Mouse (Mus musculus) forebrain, embryonic 11.5 days (tissue): ENCODE results near the gene Dock4. TPM values are rescaled to one million over a fixed set of nuclear protein-coding genes. Genes with fewer than 3 reads are reported as not detected.

ENCODE experiments used
- ATAC-seq: fragments of 200-750 bp; cut with Nextera tagmentation; replicated peaks from 2 replicates; pipeline ENCODE4 v1.8.0; 2017; ENCODE audit warnings: moderate TSS enrichment; ENCODE audit not compliant: low FRiP score
- DNase-seq: peaks from one replicate; pipeline ENCODE4 v3.0.0-alpha.2; 2017; ENCODE audit warnings: low spot score
- H3K27ac ChIP-seq: fragments of 300-500 bp; sonication (generic); 2 replicates; pipeline ENCODE4 v1.5.1; 2014; ENCODE audit warnings: low read depth, low read length
- H3K27me3 ChIP-seq: fragments of 300-500 bp; sonication (generic); 2 replicates; pipeline ENCODE4 v1.6.1; 2014; ENCODE audit warnings: mild to moderate bottlenecking, low read length, mixed read lengths; ENCODE audit not compliant: control insufficient read depth, insufficient read depth
- H3K36me3 ChIP-seq: fragments of 300-500 bp; sonication (generic); 2 replicates; pipeline ENCODE4 v1.6.1; 2014; ENCODE audit warnings: mild to moderate bottlenecking, low read length, moderate library complexity, mixed read lengths; ENCODE audit not compliant: control insufficient read depth, insufficient read depth
- H3K4me1 ChIP-seq: fragments of 300-500 bp; sonication (generic); replicated peaks from 2 replicates; pipeline ENCODE4 v1.6.1; 2014; ENCODE audit warnings: low read length, mixed read lengths; ENCODE audit not compliant: control insufficient read depth, insufficient read depth
- H3K4me2 ChIP-seq: fragments of 300-500 bp; sonication (generic); 2 replicates; pipeline ENCODE4 v1.6.1; 2014; ENCODE audit warnings: low read depth, mild to moderate bottlenecking, low read length, moderate library complexity, mixed read lengths; ENCODE audit not compliant: severe bottlenecking
- H3K4me3 ChIP-seq: fragments of 300-500 bp; sonication (generic); 2 replicates; pipeline ENCODE4 v1.5.1; 2014; ENCODE audit warnings: low read depth, low read length
- H3K9ac ChIP-seq: fragments of 300-500 bp; sonication (generic); 2 replicates; pipeline ENCODE4 v1.6.1; 2014; ENCODE audit warnings: low read length
- H3K9me3 ChIP-seq: fragments of 300-500 bp; sonication (generic); 2 replicates; pipeline ENCODE4 v1.6.1; 2016; ENCODE audit warnings: low read length, mixed read lengths; ENCODE audit not compliant: control insufficient read depth
- WGBS: fragments of 180-500 bp; shearing (Covaris S2); extraction: QIAGEN DNeasy Blood & Tissue Kit; methylation state at CpG from one replicate; pipeline ENCODE4 v1.1.7; 2014; 5-methylcytosine and 5-hydroxymethylcytosine counted together
- polyA plus RNA-seq: library from polyadenylated mRNA; unstranded; fragments of >200 nt; fragmentation: Nextera tagmentation; extraction: Ambion mirVana; gene quantifications from 2 replicates; pipeline ENCODE4 v1.2.1, GENCODE M21; 2014

Dock4 gene
- polyA plus RNA-seq, 1 experiment from 2014 or later = 18.7 TPM

GRCm38 (mm10) chr12:40885377-40885776, 439.6 kb downstream of the Dock4 start:
- Histone ChIP-seq H3K27me3 (no peaks in the 10 kb centered on the region), H3K4me2 (no peak overlapping the region), H3K4me3 (no peak overlapping the region), H3K4me1 (no peaks in the 10 kb centered on the region), H3K36me3 (no peaks in the 10 kb centered on the region), H3K9me3 (no peaks in the 10 kb centered on the region), H3K9ac (no peak overlapping the region), H3K27ac (no peak overlapping the region)
- WGBS = 94% methylated on average over 6 of the region's 6 CpGs
- DNase-seq (no peak), ATAC-seq (no peak)

GRCm38 (mm10) chr12:40887496-40887895, 441.7 kb downstream of the Dock4 start:
- WGBS = 56% methylated on average over 2 of the region's 2 CpGs

GRCm38 (mm10) chr12:40888261-40888791, 442.6 kb downstream of the Dock4 start:
- Histone ChIP-seq H3K9me3 (no peaks in the 10 kb centered on the region), H3K27ac (no peak overlapping the region), H3K4me2 (no peak overlapping the region), H3K9ac (no peak overlapping the region), H3K4me3 (no peak overlapping the region), H3K36me3 (no peaks in the 10 kb centered on the region), H3K27me3 (no peaks in the 10 kb centered on the region), H3K4me1 (no peaks in the 10 kb centered on the region)
- DNase-seq (no peak), ATAC-seq (no peak)
- 66% methylated on average over 2 of the region's 2 CpGs for WGBS

More at GRCm38 (mm10) chr12:40887496-40887895, 441.7 kb downstream of the Dock4 start:
- no peaks in the 10 kb centered on the region for H3K9me3 ChIP-seq
- DNase-seq (no peak), ATAC-seq (no peak)
- H3K9ac ChIP-seq = no peak overlapping the region
- H3K36me3 ChIP-seq = no peaks in the 10 kb centered on the region
- no peak overlapping the region for H3K4me3 ChIP-seq
- H3K27me3 ChIP-seq = no peaks in the 10 kb centered on the region
- H3K27ac ChIP-seq = no peak overlapping the region
- H3K4me1 ChIP-seq = no peaks in the 10 kb centered on the region
- no peak overlapping the region for H3K4me2 ChIP-seq

- H3K9me3 ChIP-seq = no peaks in the 10 kb centered on the region
- H3K27ac ChIP-seq = no peak overlapping the region
- ATAC-seq = no peak
- no peaks in the 10 kb centered on the region for H3K27me3 ChIP-seq
- DNase-seq = no peak
- 58% methylated on average over 1 of the region's 1 CpGs for WGBS
- H3K36me3 ChIP-seq = no peaks in the 10 kb centered on the region
- no peak overlapping the region for H3K9ac ChIP-seq
- H3K4me2 ChIP-seq = no peak overlapping the region
- H3K4me1 ChIP-seq = no peaks in the 10 kb centered on the region
- no peak overlapping the region for H3K4me3 ChIP-seq
Measured at GRCm38 (mm10) chr12:40888829-40889228, 443.1 kb downstream of the Dock4 start.

GRCm38 (mm10) chr12:40889534-40889933, 443.8 kb downstream of the Dock4 start:
- Histone ChIP-seq H3K36me3 (no peaks in the 10 kb centered on the region), H3K27ac (no peak overlapping the region), H3K9ac (no peak overlapping the region), H3K4me2 (no peak overlapping the region), H3K9me3 (no peaks in the 10 kb centered on the region), H3K27me3 (no peaks in the 10 kb centered on the region), H3K4me1 (no peaks in the 10 kb centered on the region), H3K4me3 (no peak overlapping the region)
- DNase-seq (no peak), ATAC-seq (no peak)
- WGBS = 92% methylated on average over 3 of the region's 3 CpGs

- ATAC-seq (no peak), DNase-seq (no peak)
- Histone ChIP-seq H3K36me3 (no peaks in the 10 kb centered on the region), H3K9me3 (no peaks in the 10 kb centered on the region), H3K4me2 (no peak overlapping the region), H3K9ac (no peak overlapping the region), H3K27me3 (no peaks in the 10 kb centered on the region), H3K4me1 (no peaks in the 10 kb centered on the region), H3K4me3 (no peak overlapping the region), H3K27ac (no peak overlapping the region)
Measured at GRCm38 (mm10) chr12:40891168-40891567, 445.4 kb downstream of the Dock4 start.

GRCm38 (mm10) chr12:40893741-40894140, 448.0 kb downstream of the Dock4 start:
- 53% methylated on average over 4 of the region's 7 CpGs for WGBS
- no peaks in the 10 kb centered on the region for H3K9me3 ChIP-seq
- H3K36me3 ChIP-seq = no peaks in the 10 kb centered on the region
- H3K4me3 ChIP-seq = no peak overlapping the region
- H3K4me2 ChIP-seq = no peak overlapping the region
- H3K27ac ChIP-seq = no peak overlapping the region
- no peaks in the 10 kb centered on the region for H3K4me1 ChIP-seq
- H3K9ac ChIP-seq = no peak overlapping the region
- ATAC-seq = no peak
- H3K27me3 ChIP-seq = no peaks in the 10 kb centered on the region
- DNase-seq = no peak

- Histone ChIP-seq H3K4me3 (no peak overlapping the region), H3K4me2 (no peak overlapping the region), H3K27me3 (no peaks in the 10 kb centered on the region), H3K27ac (no peak overlapping the region), H3K4me1 (no peaks in the 10 kb centered on the region), H3K9ac (no peak overlapping the region), H3K36me3 (no peaks in the 10 kb centered on the region), H3K9me3 (no peaks in the 10 kb centered on the region)
- ATAC-seq (no peak), DNase-seq (no peak)
- WGBS = 94% methylated on average over 5 of the region's 5 CpGs
Measured at GRCm38 (mm10) chr12:40894695-40895094, 448.9 kb downstream of the Dock4 start.
